Mouse (Mus musculus) spleen, adult 10 weeks (tissue): ENCODE data around the gene Olfr671. TPM values are rescaled to one million over a fixed set of nuclear protein-coding genes. Genes with fewer than 3 reads are reported as not detected.

ENCODE experiments used
- polyA plus RNA-seq: library from polyadenylated mRNA; stranded (reverse); fragments of 350-450 nt; fragmentation: Illumina TruSeq; extraction: RNeasy Lipid Tissue Mini Kit (QIAGEN cat#74804); gene quantifications from one replicate; pipeline ENCODE4 v1.2.3, GENCODE M21; 2015; ENCODE audit warnings: low replicate concordance; ENCODE audit not compliant: insufficient read depth

Olfr671 gene
- not detected for polyA plus RNA-seq

GRCm38 (mm10) chr7:104979026-104979425 lies at the start of gene Olfr671:
TSS of gene Olfr671 (minus strand) at chr7:104979126.

GRCm38 (mm10) chr7:105028360-105028759 lies 49.4 kb upstream of the Olfr671 start, which contains the start of gene Olfr675:
TSS of gene Olfr675 (minus strand) at chr7:105028460.

GRCm38 (mm10) chr7:105001929-105002328 lies 23.0 kb upstream of the Olfr671 start, which contains the start of gene Olfr672:
TSS of gene Olfr672 (minus strand) at chr7:105002029.

GRCm38 (mm10) chr7:104962520-104962919 lies 16.4 kb downstream of the Olfr671 start, which contains the start of gene Olfr670:
TSS of gene Olfr670 (minus strand) at chr7:104962620.

GRCm38 (mm10) chr7:104933940-104934339 lies 45.0 kb downstream of the Olfr671 start, which contains the start of gene Olfr669:
TSS of gene Olfr669 (plus strand) at chr7:104934240.

GRCm38 (mm10) chr7:104927957-104928356 lies 51.0 kb downstream of the Olfr671 start, which contains the start of gene Olfr668:
TSS of gene Olfr668 (minus strand) at chr7:104928057.

Other genes starting within 250 kb of the Olfr671 start
- gene Usp17le, start 201.7 kb downstream of the Olfr671 start, polyA plus RNA-seq = not detected
- not detected for gene Usp17lb, start 136.5 kb downstream of the Olfr671 start, polyA plus RNA-seq
- gene Usp17la, start 122.1 kb downstream of the Olfr671 start, polyA plus RNA-seq = not detected
- gene Olfr665, start 101.1 kb downstream of the Olfr671 start, polyA plus RNA-seq = not detected
- gene Olfr666, start 83.2 kb downstream of the Olfr671 start, polyA plus RNA-seq = not detected
- not detected for gene Olfr667, start 57.6 kb downstream of the Olfr671 start, polyA plus RNA-seq
- not detected for gene Olfr668, start 51.1 kb downstream of the Olfr671 start, polyA plus RNA-seq
- gene Olfr669, start 44.9 kb downstream of the Olfr671 start, polyA plus RNA-seq = not detected
- gene Olfr670, start 16.5 kb downstream of the Olfr671 start, polyA plus RNA-seq = not detected
- not detected for gene Olfr672, start 22.9 kb upstream of the Olfr671 start, polyA plus RNA-seq
- not detected for gene Olfr675, start 49.3 kb upstream of the Olfr671 start, polyA plus RNA-seq
- gene Olfr676, start 53.6 kb upstream of the Olfr671 start, polyA plus RNA-seq = not detected
- not detected for gene Olfr677, start 72.2 kb upstream of the Olfr671 start, polyA plus RNA-seq
- gene Olfr678, start 85.3 kb upstream of the Olfr671 start, polyA plus RNA-seq = not detected
- gene Olfr679, start 102.1 kb upstream of the Olfr671 start, polyA plus RNA-seq = not detected
- gene Olfr680-ps1, start 113.7 kb upstream of the Olfr671 start, polyA plus RNA-seq = not detected
- not detected for gene Olfr681, start 137.7 kb upstream of the Olfr671 start, polyA plus RNA-seq
- not detected for gene Olfr683, start 167.9 kb upstream of the Olfr671 start, polyA plus RNA-seq
- gene Olfr684, start 184.5 kb upstream of the Olfr671 start, polyA plus RNA-seq = not detected
- not detected for gene Olfr685, start 206.9 kb upstream of the Olfr671 start, polyA plus RNA-seq
- not detected for gene Olfr686, start 228.4 kb upstream of the Olfr671 start, polyA plus RNA-seq